Mouse (Mus musculus) heart, postnatal 0 days (tissue): ENCODE measurements at regions not wholly inside any gene's neighbourhood (a gene's known extent, or its start where the extent isn't known, plus 50 kb on each side); places are given as distances from the start of the nearest gene placed in this dataset.

Source experiments
- CTCF ChIP-seq: IDR thresholded peaks from 2 replicates; pipeline ENCODE4 v1.5.1; 2016; ENCODE audit warnings: antibody characterized with exemption, control low read depth, low read depth
- EP300 ChIP-seq: IDR thresholded peaks from 2 replicates; pipeline ENCODE4 v1.6.1; 2016; ENCODE audit warnings: antibody characterized with exemption, low read depth

DNA sequence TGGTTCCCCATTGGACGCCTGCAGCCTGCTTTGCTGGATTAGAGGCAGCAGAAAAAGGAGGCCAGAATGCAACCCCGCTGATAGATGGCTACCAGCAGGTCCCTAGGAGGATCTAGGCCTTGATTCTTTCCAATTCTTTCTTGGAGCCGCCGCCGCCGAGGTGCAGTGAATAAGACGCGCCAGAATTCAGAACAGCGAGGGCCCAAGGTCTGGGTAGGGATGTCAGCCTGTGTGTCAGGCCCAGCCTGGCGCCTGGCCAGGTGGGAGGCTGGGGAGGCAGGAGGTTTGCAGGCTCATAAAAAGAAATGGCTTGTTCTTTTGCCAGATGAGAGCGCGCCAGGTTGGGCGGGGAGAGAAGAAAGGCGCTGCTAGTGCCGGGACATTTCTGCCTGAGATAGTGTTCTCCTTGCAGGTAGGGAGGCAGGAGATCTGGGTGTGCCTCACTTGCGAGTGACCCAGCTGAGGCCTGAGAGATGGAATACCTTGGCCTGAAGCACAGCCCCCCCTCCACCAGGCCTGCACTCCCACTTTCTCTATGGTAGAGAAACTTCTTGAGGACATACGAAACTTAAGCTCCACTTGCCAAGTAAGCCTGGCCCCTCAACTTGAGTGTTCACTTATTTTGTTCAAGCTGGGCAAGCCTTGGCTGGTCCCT, 408.0 kb downstream of the H2al1j start:
- TF ChIP-seq CTCF (no peak), EP300 (no peak)
